Mouse (Mus musculus) layer of hippocampus, adult 18-20 months (tissue): ENCODE data around the gene Cask. TPM values are rescaled to one million over a fixed set of nuclear protein-coding genes. Genes with fewer than 3 reads are reported as not detected.

Experiments used
- DNase-seq, 2 experiments: peaks; one replicate each; pipeline ENCODE4 v3.0.0; 2022; ENCODE audit warnings: low spot score in 2 of 2
- microRNA-seq, 2 experiments: library from miRNA; unstranded; fragments of <30 nt; microRNA quantifications; one replicate each; pipeline ENCODE4 v1.2.0; 2021
- total RNA-seq, 2 experiments: library from RNA; stranded (reverse); gene quantifications; 2 replicates each; pipeline ENCODE4 v1.2.3; 2021

Gene Cask
- total RNA-seq, 2 experiments from 2014 or later = 70.0 to 73.2 TPM

DNA sequence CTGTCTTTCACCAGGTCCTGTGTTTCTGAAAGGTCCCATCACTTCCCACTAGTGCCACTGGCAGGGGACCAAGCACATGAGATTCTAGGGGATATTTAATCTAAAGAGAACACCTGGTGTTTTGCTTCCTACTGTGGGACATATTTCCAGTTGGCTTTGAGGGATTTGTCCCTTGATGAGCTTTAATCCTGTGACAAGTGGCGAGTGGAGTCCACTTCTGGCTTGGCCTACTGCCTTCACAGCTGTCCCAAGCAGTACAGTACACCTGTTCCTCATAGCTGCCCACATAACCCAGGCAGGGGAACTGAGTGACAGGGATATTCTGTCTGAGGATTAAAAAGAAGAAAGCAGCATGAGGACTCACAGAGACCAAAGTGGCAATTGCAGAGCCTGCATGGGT, 375.8 kb downstream of the Cask start:
- DNase-seq = no peak

DNA sequence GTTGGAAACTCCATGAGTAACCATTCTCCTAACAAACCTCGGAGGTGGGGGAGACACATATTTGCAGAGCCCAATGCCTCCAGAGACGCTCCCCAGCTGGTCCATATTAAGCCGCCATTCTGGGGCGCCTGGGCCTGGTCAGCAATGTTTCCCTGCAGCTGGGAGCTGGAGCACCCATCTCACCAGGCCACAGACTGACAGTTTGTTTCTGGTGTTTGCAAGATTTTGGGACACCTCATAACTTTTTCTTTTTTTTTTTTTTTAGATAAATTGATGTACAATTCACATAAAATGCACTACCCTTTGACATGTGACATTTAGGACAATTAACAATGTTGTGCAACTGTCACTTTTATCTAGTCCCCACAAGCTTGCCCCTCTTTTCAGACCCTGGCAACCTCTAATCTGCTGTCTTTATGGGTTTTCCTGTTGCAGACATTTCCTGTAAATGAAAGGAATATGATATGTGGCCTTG, 378.4 kb downstream of the Cask start:
- no peak for DNase-seq

DNA sequence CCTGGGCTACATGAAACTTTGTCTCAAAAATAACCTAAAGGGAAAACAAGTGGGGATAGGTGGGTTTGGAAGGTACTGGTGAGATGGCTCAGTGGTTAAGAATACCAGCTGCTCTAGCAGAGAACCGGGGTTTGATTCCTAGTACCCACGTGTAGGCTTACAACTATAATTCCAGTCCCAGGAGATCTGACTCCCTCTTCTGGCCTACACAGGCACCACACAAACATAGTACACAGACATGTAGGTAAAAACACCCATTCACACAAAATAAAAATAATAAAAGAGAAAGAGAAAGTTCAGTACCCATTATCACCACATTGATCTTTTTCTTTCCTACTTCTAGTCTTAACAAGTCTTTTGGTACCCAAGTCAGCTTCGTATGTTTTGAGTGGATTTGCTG, 379.2 kb downstream of the Cask start:
- no peak for DNase-seq

DNA sequence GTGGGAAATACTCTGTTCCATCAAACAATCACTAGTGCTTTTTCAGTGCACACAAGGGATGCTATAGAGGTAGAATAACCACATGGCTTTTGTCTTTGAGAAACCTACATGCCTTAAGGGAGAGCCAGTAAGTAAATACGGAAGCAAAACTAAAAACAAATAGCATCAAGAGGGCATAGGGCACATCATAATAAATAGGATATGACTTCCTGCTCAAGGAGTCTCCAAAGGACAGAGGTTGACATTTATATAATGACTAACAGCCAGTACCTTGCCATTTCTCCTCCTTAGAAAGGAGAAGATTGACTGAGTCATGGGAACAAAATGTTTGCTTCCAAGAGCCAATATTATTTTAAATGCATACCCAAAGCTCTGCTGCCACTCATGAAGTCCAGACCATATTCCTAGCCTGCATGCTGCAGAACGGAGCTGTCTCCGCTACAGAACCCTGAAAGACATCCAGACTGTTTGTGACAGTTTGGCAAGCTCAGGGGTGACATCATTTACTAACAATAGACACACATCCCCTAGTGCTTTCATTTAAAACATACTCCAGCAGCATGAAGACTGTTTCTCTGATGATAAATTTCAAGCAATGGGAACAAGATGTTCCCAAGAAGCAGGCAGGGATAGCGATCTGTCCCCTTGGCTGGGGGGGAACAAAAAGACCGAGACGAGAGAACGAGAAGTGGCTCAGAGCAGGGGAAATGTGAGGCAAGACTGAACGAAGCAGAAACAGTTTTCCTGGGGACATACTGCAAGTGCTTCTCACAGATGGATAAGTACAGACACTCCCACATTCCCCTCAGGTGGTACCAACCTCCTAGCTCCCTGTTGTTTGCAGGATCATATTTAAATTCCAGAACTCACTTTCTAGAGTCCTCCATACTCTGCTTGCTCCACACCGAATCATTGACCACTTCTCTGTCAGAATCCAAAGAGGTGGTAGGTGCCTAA, 381.7 kb downstream of the Cask start:
- peak; percentile 59 to 86 for DNase-seq

DNA sequence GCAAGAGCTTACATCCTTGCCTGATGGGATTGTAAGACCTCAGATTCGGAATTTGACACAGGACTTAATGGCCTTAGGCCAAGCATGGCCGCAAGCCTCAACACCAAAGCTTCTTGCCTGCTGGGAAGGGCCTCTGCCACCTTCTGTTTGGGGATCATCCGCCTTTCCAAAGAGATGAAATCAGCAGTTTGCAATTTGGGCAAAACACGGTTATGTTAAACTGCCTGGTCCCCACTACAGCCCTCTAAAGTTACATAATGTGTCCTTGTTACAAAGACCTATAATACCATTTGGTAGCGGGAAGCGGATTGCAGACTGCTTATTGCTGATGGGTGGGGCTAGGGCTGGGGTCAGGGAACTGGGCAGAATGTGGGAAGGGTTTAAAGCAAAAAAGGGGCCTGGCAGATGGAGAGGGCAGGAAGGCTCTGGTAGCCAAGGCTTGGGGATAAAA, 384.0 kb downstream of the Cask start:
- DNase-seq = no peak

Small RNAs within 50 kb of the gene (microRNA-seq; reads per million reads assigned to microRNA genes)
- 0 reads per million in 2 experiments for gene Gm25246

Other genes starting within 250 kb of the Cask start
- 10 to 100 TPM in 1 of 2 experiments, 1 to 10 TPM in 1; 9.2 to 22.3 TPM for gene Gpr34, start 219.3 kb downstream of the Cask start, total RNA-seq
- gene Gpr82, start 190.0 kb downstream of the Cask start, total RNA-seq = not detected